Mouse (Mus musculus) activated CD4-positive, CD25-positive, alpha-beta regulatory T cell (primary cell): ENCODE measurements around the gene Fanci. TPM values are rescaled to one million over a fixed set of nuclear protein-coding genes. Genes with fewer than 3 reads are reported as not detected.

Experiments
- polyA plus RNA-seq, 2 experiments: library from polyadenylated mRNA; unstranded; fragments of 100-300 nt; shearing (Covaris generic); gene quantifications; one replicate each; pipeline ENCODE4 v1.2.1; 2017

Fanci gene
- 1 to 10 TPM; 4.5 to 5.9 TPM for polyA plus RNA-seq

DNA sequence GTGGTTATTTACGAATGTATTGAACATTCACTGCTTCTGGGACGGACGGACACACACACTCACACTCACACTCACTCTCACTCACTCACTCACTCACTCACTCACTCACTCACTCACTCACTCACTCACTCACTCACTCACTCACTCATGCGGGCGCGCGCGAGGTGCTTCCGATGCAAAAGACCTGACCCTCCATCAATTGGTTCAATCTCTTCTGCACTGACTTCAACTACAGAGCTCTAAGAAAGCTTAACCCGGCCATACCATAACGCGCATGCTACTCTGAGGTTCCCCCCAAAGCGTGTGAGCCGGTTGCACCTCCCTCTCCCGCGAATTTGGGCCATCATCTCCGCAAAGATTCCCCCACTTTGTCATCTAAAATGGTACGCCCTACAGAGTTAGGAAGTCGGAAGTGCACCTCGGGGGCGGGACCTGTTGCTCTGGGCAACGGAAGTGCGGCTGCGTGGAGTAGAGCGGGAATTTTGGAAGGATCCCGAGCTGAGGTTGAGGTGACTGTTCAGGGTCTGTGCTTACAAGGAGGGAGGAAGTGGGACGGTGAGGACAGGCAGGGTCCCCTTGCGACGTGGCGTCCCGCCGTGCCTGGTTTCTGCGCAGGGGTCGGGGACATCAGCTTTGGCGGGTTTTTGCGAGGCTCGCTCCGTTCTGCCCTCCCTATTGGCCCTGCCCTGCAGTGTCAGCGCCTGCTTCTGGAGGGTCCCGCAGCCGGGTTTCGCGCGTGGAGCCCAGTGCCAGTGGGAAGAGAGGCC lies at the start of gene Fanci:
TSS of gene Fanci (plus strand) at position 47 of the 767 bp plus-strand sequence.

GRCm38 (mm10) chr7:79386422-79387133 lies 5.2 kb upstream of the Fanci start, which contains the start of gene Rlbp1:
Gene Rlbp1, minus strand, starts transcription at chr7:79387048.

DNA sequence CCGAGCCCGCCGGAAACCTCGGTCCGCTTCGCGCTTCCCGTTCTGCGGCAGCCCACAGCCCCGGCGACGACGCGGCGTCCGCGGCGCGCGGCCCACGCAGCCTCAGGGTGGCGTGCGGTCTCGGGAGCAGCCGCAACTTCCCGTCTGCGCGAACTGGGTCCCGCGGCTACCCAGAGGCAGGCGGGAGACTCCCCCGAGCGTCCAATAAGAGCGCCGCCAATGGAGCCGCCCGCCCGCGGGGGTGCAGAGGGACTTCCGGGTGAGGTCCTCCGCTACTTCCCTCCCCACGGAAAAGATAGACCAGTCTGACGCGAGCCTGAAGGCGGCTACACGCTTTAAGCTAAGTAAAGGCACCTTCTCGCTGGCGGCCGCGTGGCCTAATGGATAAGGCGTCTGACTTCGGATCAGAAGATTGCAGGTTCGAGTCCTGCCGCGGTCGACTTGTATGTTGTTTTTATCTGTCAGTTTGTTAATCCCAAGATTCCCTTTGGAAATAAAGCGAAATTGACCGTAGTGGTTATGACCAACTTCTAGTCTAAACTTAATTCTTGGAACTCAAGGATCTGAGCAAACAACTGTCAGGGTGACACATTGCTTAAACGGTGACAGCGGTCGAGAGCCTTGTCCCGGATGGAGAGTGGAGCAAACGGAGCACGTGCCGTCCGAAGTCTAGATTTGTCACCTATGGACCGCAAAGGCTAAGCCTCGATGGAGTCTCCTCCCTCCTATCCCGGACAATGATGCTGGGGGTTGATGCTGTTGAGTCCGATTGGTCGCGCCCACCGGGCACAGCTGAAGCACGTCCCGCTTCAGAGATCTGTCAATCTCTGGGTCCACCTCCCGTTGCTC lies 74.5 kb downstream of the Fanci start, which contains the start of gene Polg:
TSS of gene Polg (minus strand) at position 310 of the 849 bp plus-strand sequence.

Other genes with a start within 250 kb of the Fanci start
- 10 to 100 TPM; 21.7 to 28.3 TPM for gene Mfge8, start 242.9 kb upstream of the Fanci start, polyA plus RNA-seq
- gene Abhd2, start 118.7 kb upstream of the Fanci start, polyA plus RNA-seq, result 1 to 10 TPM; 4.4 to 8.5 TPM
- gene Rlbp1, start 4.9 kb upstream of the Fanci start, polyA plus RNA-seq, result not detected
- 10 to 100 TPM; 71.8 to 91.3 TPM for gene Polg, start 74.4 kb downstream of the Fanci start, polyA plus RNA-seq
- gene Rhcg, start 225.7 kb downstream of the Fanci start, polyA plus RNA-seq, result under 1 TPM in 1 of 2 experiments, not detected in 1; 0.41 TPM